Mouse (Mus musculus): ENCODE data around the gene Tbc1d14.

DNA sequence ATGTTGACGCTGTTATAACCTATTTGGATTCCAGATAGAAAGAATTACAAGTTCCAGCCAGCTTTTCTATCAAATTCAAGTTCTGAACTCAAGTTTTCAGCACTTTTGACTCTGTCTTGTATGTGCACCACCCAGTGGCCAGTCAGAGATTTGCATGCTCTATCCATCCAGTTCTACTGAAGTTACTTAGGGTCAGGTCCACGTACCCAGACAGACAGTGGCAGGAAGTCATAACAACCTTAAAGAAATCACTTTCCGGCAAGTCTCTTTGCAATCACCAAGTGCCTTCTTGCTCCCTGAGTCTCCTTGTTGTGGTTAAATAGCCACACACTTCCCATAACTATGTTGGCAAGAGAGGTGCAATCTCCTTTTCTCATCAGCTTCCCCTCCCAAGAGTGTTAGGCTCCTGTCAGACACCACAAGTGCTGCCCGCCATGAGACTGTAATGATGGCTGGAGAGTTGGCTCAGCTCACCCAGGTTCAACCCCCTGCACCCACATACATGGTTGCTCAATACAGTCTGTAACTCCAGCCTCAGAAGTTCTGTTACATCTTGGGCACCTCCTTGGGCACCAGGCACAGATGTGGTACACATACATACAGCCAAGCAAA is 54.4 kb downstream of the Tbc1d14 start:
- TF ChIP-seq POLR2A (IDR thresholded peaks at IDR 0.05; ENCODE audit: borderline replicate concordance, extremely low read depth, low read depth, low read length) (no peak), CTCF (IDR thresholded peaks at IDR 0.05; ENCODE audit: insufficient read depth, low read length) (peak; percentile 40; the same call in 1 of the 2 replicates)

Measured in lung, adult 2 months (tissue).